Mouse (Mus musculus) thymus, adult 18-20 months (tissue): ENCODE data around the gene Slc26a1.

ENCODE experiments used
- DNase-seq, 2 experiments: peaks; one replicate each; pipeline ENCODE4 v3.0.0; 2022; ENCODE audit warnings: mixed read lengths in 2 of 2

The Slc26a1 gene

DNA sequence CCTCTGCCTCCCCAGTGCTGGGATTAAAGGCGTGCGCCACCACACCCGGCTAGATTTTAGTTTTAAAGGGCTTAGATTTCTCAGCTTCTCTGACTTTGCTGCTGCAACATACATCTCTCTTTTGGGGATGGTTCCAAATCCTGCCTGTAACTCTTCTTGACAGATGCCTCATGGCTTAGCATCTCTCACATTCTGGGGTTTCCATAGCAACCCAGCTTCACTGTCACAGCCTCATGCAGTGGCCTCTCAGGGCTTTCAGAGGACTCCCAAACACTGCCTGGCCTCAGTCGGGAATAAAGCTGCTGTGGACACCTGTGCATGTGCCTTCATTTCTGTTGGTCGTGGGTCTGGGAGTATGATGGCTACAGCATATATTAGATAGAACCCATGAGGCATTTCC is 13.7 kb upstream of the Slc26a1 start:
- no peak for DNase-seq

DNA sequence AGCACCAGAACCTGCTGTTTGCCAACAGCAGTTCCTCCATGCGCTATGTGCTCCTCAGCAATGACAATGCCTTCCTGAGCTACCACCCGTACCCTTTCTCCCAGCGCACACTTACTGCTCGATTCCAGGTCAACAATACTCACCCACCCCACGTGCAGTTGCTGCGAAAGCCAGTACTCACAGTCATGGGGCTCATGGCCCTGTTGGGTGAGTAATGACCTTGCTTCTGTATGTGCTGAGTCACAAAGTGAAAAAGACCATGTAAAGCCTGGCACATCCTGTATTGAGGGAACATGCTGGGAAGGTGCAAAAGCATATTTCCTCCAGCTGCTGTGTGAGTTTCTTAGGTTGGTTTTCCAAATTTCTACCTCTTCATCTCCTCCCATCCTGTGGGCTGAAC is 5.5 kb upstream of the Slc26a1 start:
- DNase-seq, result no peak

- no peak for DNase-seq
Observed at GRCm38 (mm10) chr5:108679909-108680308, 4.5 kb upstream of the Slc26a1 start.

- DNase-seq, result no peak
Observed at GRCm38 (mm10) chr5:108678296-108678854, 3.0 kb upstream of the Slc26a1 start.

- no peak for DNase-seq
Observed at GRCm38 (mm10) chr5:108677605-108678295, 2.4 kb upstream of the Slc26a1 start.

GRCm38 (mm10) chr5:108676772-108677498 is 1.6 kb upstream of the Slc26a1 start:
- no peak for DNase-seq

GRCm38 (mm10) chr5:108674624-108675023 is 745 bp downstream of the Slc26a1 start:
- no peak for DNase-seq

DNA sequence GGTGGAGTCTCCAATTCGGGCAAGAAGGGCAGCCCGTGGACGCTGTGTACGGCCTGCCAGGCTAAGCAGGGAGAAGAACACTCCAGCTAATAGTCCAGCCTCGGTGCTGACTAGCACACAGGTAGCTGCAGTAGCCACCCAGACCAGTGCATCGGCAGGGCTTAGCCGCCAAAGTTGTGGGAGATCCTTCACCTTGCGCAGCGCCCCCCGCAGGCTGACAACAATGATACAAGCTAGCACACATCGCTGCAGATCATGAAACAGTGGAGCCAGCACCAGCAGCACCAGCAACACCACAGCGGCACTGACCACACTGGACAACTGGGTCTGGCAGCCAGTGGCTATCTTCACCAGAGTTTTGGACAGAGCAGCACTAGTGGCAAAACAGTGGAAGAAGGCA is 3.6 kb downstream of the Slc26a1 start:
- no peak for DNase-seq

DNA sequence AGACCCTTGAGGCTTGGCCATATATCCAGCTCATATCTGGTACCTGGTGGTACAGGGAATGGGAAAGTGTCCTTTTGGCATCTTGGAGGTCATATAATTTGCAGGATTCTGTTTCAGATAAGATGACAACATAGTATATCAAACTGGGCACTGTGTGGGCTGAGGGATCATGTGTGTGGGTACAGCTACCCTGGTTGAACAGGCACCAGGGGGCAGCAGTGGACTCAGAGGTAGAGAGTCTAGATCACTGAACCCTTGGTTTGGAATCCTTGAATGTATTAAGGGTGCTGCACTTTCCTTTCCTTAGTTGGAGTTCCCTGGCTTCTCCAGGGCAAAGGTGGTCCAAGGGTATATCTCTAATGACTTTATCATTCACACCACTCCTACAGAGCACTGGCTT is 4.6 kb downstream of the Slc26a1 start:
- DNase-seq, result no peak

DNA sequence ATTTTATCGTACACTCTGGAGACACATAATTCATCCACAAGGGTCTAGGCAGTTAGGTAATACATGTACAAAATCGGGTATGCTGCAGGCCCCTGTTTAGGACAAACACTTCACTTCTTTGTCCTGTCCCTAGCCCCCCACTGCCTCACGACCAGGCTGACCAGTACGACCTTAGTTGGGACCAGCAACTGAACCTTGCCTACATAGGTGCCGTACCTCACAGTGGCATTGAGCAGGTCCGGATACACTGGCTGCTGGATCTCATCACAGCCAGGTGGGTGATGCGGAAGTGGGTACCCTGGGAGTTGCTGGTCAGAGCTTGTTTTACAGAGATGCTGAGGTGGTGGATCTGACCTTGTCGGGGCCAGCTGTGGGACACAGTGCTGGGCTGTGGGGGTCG is 5.4 kb downstream of the Slc26a1 start:
- DNase-seq, result no peak

DNA sequence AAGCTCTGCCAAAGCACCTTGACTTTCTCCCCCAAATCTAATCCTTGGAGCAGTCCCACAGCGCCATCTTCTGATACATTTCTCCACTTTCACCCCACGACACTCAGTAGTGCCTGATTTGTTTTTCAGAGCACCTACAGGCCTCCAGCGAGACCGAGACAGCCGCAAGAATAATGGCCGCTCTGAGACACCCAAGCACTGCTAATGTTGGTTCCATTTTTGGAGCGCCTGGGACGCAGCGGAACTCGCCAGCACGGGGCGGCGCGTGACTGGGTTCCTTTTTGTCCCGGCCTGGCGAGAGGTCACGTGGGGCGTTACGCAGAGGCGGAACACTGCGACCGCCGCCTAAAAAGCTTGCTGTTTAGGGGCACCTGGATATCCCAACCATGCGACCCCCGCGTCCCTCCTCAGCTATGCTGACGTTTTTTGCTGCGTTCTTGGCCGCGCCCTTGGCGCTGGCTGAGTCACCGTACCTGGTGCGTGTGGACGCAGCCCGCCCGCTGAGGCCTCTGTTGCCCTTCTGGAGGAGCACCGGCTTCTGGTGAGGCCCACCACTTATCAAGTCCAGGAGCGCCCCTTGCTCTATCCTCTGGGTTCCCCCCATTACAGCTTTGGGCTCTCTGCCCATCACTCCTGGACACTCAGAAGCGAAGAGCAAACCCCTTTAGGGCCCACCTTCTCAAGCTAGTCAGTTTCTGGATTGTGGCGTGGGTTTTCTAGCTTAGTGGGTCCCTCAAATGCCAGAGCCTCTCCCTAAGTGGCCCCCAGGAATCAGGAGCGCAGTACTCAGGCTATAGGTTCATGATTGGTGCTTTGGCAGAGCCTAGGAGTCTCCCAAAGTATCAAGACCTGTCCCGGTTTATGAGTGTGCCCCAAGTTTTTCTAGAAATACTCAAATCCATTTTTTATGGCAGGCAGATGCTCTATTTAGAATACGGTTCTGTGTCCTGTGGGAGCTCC is 6.1 kb downstream of the Slc26a1 start, which contains the start of gene Dgkq:
Dgkq (minus strand) TSS at position 696 of the 960 bp plus-strand sequence.
- peak; percentile 75 to 81 for DNase-seq

- DNase-seq, result no peak
Observed at GRCm38 (mm10) chr5:108668387-108668932, 6.9 kb downstream of the Slc26a1 start.

DNA sequence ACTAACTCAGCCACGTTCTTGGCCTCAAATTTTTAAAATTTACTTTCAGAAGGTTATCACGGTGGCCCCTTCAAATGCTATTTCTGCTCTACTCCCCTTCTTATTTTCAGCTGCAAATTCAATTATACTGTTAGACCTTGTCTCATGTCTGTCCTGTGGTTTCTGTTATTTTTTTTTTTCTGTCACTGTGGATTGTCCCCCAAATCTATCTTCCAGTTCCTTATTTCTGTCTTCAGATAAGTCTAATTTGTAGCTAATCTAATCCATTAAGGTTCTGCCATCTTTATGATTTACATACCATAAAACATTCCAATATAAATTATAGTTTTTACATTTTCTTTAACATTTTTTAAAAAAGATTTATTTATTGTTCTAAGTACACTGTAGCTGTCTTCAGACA is 8.0 kb downstream of the Slc26a1 start:
- no peak for DNase-seq

DNA sequence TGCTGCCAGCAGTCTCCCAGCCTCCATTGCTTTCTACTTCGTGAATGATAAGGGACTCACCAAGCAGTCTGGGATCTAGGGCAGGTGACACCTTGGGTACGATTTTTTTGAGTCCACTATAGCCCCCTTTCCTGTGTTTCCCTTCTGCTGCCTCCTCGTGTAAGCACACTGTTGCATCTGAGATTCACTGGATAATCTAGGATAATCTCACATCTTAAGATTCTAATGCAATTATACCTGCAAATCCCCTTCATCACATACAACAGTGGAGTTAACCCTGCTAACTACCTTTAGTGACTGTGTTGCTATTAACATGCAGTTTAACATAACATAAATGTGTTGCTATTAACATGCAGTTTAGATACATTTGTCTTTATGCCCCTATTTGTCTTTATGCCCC is 10.3 kb downstream of the Slc26a1 start:
- DNase-seq, result no peak

DNA sequence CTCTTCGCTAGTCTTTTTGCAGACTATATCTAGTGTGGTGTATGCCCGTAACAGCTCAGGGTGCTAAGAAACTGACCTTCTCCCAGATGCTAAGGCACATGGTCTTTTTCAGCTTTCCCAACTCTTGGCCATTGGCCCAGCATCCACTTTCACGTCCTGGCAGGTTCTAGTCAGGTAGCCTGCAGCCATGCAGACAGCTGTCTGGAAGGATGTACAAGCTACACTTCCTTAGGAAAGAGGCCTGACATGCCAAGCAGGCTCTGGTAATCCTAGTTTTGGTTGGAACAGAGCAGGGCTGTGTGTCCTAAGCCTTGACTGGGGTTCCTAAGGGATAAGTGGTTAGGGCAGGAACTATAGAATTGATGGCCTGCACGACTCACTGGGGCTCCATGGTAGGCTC is 12.6 kb downstream of the Slc26a1 start:
- DNase-seq, result no peak

GRCm38 (mm10) chr5:108660632-108661268 is 14.6 kb downstream of the Slc26a1 start:
- DNase-seq, result peak; percentile 81 to 83

DNA sequence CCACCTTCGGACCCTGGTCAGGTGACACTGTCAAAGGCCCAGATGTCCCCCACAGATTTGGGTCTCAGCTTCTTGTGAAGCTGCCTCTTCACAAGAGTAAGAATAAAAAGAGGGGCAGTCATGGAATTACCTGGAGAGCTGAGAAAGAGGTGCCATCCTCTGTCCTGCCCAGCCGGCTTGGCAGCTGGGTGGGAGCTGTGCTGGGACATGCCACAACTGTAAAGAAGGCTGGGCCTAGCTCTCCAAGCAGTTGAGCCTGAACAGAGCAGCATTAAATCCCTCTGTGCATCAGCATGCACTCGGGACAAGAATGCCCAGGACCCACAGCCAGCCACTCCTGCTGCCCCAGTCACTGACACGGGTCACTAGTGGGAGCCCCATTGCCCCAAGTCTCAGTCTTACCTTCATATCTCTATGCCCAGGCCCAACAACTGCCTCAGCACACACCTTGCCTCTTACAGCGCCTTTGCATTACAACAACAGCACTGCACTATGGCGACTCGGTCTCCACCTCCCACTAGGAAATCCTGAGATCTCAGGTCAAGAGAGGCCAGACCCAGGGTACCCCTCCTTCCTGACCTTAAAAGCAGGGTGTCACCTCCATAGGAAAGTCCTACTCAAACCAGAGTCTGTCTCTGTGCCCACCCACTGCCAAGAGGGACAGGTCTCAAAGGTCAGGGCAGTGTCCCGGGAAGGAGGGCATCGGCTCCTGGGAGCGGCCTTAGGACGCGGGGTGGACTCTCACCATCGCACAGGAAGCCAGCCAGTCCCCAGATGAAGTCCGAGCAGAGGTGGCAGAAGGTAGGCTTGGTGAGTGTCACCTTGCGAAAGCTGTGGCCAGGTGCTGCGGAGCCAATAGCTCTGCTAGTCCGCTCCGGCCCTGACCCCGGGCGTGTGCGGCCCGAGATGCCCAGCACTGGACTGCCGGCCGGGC is 15.4 kb downstream of the Slc26a1 start, which contains the start of gene Idua:
Idua (plus strand) TSS at position 634 of the 934 bp plus-strand sequence.
- peak in 1 of 2 experiments; percentile 25 for DNase-seq

DNA sequence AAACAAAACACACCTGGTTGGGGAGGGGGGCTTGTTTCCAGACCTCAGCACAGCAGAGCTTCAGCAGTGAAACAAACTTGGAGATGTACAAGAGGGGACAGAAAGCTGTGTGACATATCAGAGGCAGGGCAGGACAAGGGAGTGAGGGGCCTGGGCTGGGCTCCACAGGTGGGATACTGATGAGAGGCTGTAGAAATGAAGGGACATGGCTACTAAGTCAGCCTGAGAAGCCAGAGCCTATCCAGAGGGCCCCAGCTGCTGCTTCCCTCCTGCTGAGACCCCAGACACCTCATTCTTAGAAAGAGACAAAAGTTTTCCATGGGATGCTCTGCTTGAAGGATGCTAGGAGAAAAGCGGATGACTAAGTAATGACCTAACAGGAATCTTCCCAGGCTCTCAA is 16.8 kb downstream of the Slc26a1 start:
- no peak for DNase-seq

GRCm38 (mm10) chr5:108657406-108657805 is 18.0 kb downstream of the Slc26a1 start:
- DNase-seq, result no peak

DNA sequence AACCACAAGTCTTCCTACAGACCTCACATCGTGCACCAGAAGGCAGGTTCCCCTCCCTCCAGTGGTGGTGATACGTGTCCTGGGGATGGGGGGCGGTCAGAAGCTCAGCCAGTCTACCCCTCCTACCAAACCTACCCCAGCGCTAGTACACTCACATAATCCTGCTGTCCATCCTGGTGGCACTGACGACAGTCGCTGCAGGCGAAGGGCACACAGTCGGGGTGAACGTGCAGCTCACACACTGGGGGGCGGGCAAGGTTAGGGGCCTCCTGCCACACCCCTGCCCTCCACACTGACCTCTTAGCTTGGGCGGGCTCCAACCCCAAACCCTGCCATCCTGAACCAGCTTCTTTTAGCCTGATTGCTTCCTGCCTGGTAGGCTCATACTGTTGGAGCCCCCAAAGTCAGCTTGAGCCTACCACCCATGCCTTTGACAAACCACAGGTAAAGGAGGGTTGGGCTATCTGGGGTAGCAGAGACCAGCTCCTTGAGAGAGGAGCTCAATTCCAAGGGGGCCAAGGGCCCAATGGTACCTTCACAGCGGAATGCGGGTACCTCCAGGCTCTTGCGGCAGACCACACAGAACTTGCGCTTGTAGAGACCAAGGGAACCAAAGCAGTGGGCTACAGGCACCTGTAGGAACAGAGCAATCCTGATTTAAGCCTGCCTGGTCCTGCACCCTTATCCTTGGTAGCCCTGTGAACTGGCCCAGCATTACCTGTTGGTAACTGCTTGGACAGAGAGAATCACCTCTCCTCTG is 19.3 kb downstream of the Slc26a1 start:
- DNase-seq, result no peak
